Mouse (Mus musculus): ENCODE data around the gene Tor2a.

The Tor2a gene

GRCm38 (mm10) chr2:32761859-32762258 is 4.8 kb downstream of the Tor2a start:
- in situ Hi-C loops (cut with MboI, MseI): no loop called here

GRCm38 (mm10) chr2:32763353-32763752 is 6.3 kb downstream of the Tor2a start:
- in situ Hi-C loops (cut with MboI, MseI): no loop called here

DNA sequence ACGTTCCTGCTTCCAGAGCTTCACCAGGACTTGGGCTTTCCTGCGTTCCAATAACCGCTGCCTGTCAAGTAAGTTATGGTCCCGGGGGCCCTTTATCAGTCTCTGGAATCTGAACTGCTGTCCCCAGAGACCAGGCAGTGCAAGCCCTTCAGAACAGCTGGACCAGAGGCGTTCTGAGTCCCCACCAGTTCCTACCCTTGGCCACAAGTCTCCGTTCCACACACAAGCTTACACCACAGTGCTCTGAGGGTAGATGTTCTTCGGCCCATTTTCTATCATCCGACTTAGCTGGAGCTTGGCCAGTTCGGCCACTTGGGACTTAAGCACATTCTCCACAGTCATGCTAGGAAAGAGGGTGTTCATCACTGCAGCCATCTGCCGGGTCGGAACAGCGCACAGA is 10.2 kb downstream of the Tor2a start:
- in situ Hi-C loops (cut with MboI, MseI): no loop called here

DNA sequence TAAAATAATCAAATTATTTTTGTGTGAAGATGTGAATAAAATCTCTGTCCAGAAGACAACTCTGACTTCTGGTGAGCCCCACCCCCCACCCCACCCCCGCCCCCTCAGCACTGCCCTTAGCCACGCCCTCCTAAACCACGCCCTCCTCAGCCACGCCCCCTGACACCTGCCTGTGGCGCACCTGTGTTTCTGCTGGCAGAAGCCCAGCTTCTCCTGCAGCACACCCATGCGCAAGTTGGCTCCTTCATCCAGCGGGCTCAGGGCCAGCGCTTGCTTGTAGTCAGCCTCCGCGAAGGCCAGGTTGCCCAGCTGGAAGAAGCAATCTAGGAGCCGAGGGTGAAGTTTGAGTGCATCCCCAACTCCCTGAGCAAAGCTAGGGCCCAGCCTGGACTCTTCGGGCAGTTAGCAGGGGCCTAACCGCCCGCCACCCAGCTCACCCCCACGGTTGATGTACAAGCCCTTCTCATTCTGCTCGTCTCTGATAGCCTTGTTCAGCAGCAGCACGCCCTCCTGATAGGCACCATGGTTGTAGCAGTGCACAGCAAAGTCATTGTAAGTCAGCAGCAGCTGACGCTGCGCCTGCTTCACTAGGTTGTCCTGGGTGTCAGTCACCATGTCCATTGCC is 11.7 kb downstream of the Tor2a start:
- in situ Hi-C loops (cut with MboI, MseI): no loop called here

DNA sequence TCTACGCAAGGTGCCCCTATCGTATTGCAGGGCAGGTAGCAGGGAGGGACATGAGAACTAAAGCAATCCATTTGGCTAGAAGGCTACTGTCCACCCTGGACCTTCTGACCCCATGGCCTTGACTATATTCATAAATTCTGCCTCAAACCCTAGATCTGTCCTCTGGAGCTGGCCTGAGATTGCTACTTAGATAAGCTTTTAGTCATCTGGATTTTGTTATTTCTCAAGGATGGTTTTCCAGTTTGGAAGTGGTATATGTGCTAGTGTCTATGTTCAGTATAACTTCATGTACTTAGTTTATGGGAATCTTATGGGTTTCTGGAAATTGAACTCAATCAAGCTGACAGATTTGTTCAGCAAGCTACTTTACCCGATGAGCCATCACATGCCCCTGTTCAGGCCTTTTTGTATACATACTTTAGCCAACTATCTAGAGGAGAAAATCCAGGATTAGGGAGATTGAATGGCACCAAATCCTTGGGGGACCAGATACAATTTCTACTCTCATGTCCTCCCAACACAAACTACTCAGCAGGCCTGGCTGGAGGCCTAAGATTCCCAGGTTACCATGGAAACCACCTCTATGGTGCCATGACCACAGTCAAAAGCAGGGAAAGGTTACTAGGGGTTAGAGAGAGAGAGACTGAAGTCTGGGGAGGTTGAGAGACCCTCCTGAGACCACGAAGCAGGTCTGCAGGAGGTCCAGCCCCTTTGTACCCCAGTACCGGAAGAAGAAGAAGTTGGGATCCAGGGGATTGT is 12.5 kb downstream of the Tor2a start:
- in situ Hi-C loops (cut with MboI, MseI): loop anchor here (5.0 kb wide), 2 partner anchors 67 to 83 kb away; partner anchors contain the start of gene Fpgs

GRCm38 (mm10) chr2:32771886-32772285 is 14.9 kb downstream of the Tor2a start:
- in situ Hi-C loops (cut with MboI, MseI): loop anchor here (5.0 kb wide), 2 partner anchors 70 to 80 kb away; partner anchors contain the start of gene Fpgs

DNA sequence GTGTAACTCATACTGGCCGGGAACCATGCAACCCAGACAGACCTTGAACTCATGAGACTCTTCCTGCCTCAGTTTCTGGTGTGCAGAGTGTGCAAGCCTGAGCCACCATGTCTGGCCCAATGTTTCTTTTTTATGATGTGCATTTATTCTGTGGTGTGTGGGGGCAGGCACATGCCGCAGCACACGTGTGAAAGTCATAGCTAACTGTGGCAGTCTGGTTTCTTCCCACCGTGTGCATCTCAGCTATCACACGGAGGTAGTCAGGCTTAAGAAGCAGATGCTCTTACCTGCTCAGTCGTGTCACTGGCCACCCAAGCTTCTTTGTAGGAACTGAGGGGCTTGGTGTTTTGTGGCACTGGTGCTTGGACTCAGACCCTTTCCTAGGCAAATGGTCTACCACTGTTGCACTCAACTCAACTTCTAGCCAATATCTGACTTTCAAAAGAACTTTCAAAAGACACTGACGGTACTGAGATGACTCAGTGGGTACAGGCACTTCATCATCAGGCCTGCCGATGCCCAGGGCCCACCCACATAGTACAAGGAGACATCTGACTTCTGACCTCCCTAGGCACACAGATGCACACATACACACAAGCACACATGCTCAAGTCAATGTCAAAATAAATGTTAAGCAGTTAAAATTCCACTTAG is 15.7 kb downstream of the Tor2a start:
- in situ Hi-C loops (cut with MboI, MseI): loop anchor here (5.0 kb wide), 2 partner anchors 70 to 80 kb away; partner anchors contain the start of gene Fpgs

GRCm38 (mm10) chr2:32775359-32776074 is 18.5 kb downstream of the Tor2a start, which contains the start of the genes Ttc16 and Ptrh1:
TSS of gene Ttc16 (minus strand) at chr2:32775633.
TSS of gene Ptrh1 (plus strand) at chr2:32775786.
- in situ Hi-C loops (cut with MboI, MseI): no loop called here

DNA sequence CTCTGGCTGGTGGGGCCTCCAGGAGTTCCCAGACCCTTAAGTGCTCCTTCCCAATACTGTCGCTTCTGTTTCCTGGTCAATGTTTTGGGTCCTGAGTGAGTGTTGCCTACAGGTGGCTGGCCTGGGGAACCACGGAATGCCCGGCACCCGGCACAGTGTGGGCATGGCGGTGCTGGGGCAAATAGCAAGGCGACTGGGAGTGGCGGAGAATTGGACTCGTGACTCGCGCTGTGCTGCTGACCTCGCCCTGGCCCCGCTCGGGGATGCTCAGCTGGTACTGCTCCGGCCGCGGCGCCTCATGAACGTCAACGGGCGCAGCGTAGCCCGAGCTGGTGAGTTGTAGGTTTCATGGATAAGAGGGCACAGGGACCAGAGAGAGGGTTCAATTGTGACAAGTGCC is 19.2 kb downstream of the Tor2a start:
- in situ Hi-C loops (cut with MboI, MseI): no loop called here

DNA sequence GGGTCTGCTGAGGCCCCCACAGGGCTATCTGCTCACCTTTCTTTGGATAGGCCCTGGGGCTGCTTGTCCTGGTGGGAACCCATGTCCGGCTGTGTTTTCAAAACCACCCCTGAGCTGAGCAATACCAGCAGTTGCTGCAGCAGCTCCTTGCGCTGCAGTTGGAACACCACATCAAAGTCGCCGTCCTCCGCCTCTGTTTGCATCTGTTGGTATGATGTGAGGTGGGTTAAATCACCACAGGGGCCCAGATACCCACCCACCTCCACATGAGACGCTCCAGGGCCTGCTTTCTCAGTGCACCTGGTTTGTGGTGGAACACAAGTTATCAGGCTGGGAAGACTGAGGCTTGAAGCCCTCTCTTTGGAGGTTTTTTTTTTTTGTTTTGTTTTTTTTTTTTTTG is 21.0 kb downstream of the Tor2a start:
- in situ Hi-C loops (cut with MboI, MseI): no loop called here

DNA sequence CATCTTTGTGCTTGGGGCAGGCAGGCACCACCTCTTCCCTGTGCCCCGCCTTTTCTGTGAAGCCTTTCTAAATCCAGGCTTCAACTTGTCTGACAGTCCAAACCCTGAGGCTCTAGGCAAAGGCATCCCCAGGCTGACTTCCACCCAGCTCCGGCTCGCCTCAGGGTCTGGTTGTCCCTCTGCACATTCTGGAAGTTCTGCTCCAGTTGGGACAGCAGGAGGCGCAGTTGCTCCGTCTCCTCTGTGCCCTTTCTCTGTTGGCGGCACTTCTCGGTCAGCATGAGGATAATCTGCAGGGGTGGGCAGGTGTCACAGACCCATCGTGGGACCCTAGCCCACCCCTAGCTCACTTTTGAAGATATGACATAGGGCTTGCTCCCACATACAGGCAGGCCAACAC is 22.1 kb downstream of the Tor2a start:
- in situ Hi-C loops (cut with MboI, MseI): no loop called here

GRCm38 (mm10) chr2:32779714-32780113 is 22.7 kb downstream of the Tor2a start:
- in situ Hi-C loops (cut with MboI, MseI): no loop called here

- in situ Hi-C loops (cut with MboI, MseI): no loop called here
Observed at GRCm38 (mm10) chr2:32781710-32782109, 24.7 kb downstream of the Tor2a start.

GRCm38 (mm10) chr2:32784048-32784681 is 27.1 kb downstream of the Tor2a start, which contains the start of gene Cfap157:
TSS of gene Cfap157 (minus strand) at chr2:32784428.
- in situ Hi-C loops (cut with MboI, MseI): no loop called here

GRCm38 (mm10) chr2:32787176-32787575 is 30.1 kb downstream of the Tor2a start:
- in situ Hi-C loops (cut with MboI, MseI): no loop called here

- in situ Hi-C loops (cut with MboI, MseI): no loop called here
Observed at GRCm38 (mm10) chr2:32788581-32788980, 31.5 kb downstream of the Tor2a start.

DNA sequence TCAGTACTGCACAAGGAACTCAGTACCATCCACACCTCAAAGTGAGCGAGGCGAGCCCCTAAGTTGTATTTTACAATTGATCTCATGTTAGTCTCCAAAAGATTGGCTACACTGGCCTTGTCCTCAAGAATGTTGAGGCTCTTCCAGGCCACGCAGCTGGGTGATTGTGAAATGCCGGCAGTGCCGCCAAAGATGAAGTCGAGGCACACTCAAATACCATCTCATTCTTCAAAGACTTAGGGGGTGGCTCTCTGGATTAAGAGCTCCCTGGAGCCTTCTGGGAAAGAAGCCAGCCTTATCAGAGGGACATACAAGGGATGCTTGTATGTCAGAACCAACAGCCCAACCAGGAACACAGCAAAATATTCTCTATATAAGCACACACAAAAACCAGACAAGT is 34.3 kb downstream of the Tor2a start:
- in situ Hi-C loops (cut with MboI, MseI): no loop called here

DNA sequence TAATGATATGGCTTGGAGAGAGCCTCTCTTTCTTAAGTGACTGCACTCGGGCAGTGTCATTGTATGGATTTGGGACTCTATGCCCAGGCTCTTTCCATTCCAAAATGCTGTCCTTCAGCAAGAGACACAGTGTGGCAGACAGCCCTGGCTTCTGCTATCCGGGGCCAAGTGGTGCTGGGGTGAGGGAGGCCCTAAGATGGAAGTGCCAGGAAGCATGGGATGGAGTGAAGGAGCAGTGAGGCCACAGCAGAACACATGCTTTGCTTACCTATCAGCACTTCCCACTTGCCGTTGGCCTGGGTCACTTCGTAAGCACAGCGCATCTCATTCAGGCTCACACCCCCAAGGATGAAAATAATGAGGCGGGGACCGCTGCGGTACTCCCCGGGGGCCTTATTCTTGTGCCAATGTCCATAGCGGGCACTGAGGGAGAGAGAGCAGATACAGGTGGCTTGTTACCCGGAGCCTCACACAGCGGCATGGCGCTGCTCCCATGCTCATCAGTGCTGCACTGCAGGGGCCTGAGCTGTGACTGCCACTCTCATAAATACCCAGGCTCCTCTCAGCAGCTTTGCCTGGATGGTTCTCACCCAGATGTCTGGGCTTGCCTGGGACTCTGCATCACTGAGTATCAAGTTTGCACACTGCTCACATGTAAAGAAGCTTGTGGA is 38.8 kb downstream of the Tor2a start:
- in situ Hi-C loops (cut with MboI, MseI): no loop called here

GRCm38 (mm10) chr2:32798251-32798962 is 41.4 kb downstream of the Tor2a start:
- in situ Hi-C loops (cut with MboI, MseI): no loop called here
